ENCODE assay signal across 8 mouse cellular contexts in the genomic region with DNA sequence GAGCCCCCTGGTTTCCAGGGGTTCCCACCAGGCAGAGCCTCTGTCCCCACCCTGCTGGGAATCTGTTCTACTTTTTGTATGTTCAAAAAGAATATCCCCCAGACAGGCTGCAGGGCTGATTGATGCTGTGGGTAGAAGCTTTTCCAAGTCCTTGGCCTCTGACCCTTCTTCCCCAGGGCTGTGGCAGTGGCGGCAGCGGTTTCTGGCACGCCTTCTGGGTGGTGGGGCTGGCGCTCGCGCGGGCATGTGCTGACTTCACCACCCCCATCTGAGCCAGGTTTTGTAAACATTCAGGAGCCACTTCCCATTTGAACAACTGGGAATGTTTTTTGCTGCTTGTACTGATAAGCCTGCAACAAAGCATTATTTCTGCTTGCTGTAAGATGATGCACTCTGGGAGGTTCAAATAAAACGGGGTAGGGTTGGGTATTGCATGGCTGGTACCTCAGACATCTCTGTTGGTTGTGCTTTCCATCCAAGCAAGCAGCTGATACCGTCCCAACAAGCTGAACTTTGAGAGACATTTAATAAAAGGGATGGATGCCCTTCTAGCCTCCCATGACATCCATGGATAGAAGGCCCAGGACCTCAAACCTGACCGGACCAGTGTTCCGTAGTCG. TPM values are rescaled to one million over a fixed set of nuclear protein-coding genes. Genes with fewer than 3 reads are reported as not detected.
A peak's percentile ranks its signal among the peaks of the same experiment; 100 is the strongest.
DNase-seq lines count a peak whose midpoint lies in the region; ATAC-seq and TF ChIP-seq lines count a peak whose summit lies in the region.

No protein-coding gene starts in this region.

- no peak for TF ChIP-seq POLR2A in spleen, adult 2 months (IDR thresholded peaks at IDR 0.05; ENCODE audit: low read depth, low read length)

- peaks cover 7% of the 10 kb centered on the region for H3K36me3 ChIP-seq in spleen, adult 2 months (ENCODE audit: control insufficient read depth, insufficient read depth, low read length)
- peaks cover 11% of the 10 kb centered on the region for H3K36me3 ChIP-seq in forebrain, embryonic 12.5 days (replicated peaks)
- peaks cover 12% of the 10 kb centered on the region; the same call in 1 of the 2 replicates for H3K36me3 ChIP-seq in limb, embryonic 12.5 days
- H3K36me3 ChIP-seq in midbrain, embryonic 15.5 days (replicated peaks), result no peaks in the 10 kb centered on the region

- no peaks in the 10 kb centered on the region for H3K9me3 ChIP-seq in forebrain, embryonic 12.5 days
- H3K9me3 ChIP-seq in limb, embryonic 12.5 days, result no peaks in the 10 kb centered on the region
- H3K9me3 ChIP-seq in midbrain, embryonic 15.5 days, result no peaks in the 10 kb centered on the region

- TF ChIP-seq CTCF in spleen, adult 2 months (IDR thresholded peaks at IDR 0.05; ENCODE audit: extremely low read depth, insufficient read depth, insufficient read length, insufficient replicate concordance), result no peak

- peak overlapping the region; percentile 47; the same call in 1 of the 2 replicates for H3K27ac ChIP-seq in spleen, adult 2 months (ENCODE audit: insufficient read depth, low read length)
- peak overlapping the region; percentile 21; the same call in 1 of the 2 replicates for H3K27ac ChIP-seq in forebrain, embryonic 12.5 days
- H3K27ac ChIP-seq in limb, embryonic 12.5 days, result peak overlapping the region; percentile 56
- H3K27ac ChIP-seq in midbrain, embryonic 15.5 days, result peak overlapping the region; percentile 60

- no peak overlapping the region for H3K4me3 ChIP-seq in spleen, adult 2 months (ENCODE audit: extremely low read depth, insufficient read depth, insufficient read length)
- no peak overlapping the region for H3K4me3 ChIP-seq in forebrain, embryonic 12.5 days (replicated peaks)
- H3K4me3 ChIP-seq in limb, embryonic 12.5 days (replicated peaks), result no peak overlapping the region
- H3K4me3 ChIP-seq in midbrain, embryonic 15.5 days, result peak overlapping the region; percentile 26

- peak; percentile 27 for ATAC-seq in forebrain, embryonic 12.5 days (ENCODE audit: low FRiP score)
- peak; percentile 5; the same call in 1 of the 2 replicates for ATAC-seq in limb, embryonic 12.5 days (ENCODE audit: insufficient number of reproducible peaks, insufficient read depth, low FRiP score, low TSS enrichment, low read depth)
- peak; percentile 55 for ATAC-seq in midbrain, embryonic 15.5 days (replicated peaks)

- H3K4me2 ChIP-seq in forebrain, embryonic 12.5 days, result peak overlapping the region; percentile 36
- peak overlapping the region; percentile 40 for H3K4me2 ChIP-seq in limb, embryonic 12.5 days
- H3K4me2 ChIP-seq in midbrain, embryonic 15.5 days, result peak overlapping the region; percentile 42

- H3K9ac ChIP-seq in forebrain, embryonic 12.5 days, result peak overlapping the region; percentile 36
- no peak overlapping the region; the same call in none of the 2 replicates for H3K9ac ChIP-seq in limb, embryonic 12.5 days (replicated peaks)
- peak overlapping the region; percentile 18; the same call in 1 of the 2 replicates for H3K9ac ChIP-seq in midbrain, embryonic 15.5 days

- H3K27me3 ChIP-seq in spleen, adult 2 months (ENCODE audit: control insufficient read depth, insufficient read depth, low read length), result no peaks in the 10 kb centered on the region
- H3K27me3 ChIP-seq in forebrain, embryonic 12.5 days, result peaks cover 3% of the 10 kb centered on the region; the same call in 1 of the 2 replicates
- H3K27me3 ChIP-seq in limb, embryonic 12.5 days, result peaks cover 10% of the 10 kb centered on the region; the same call in 1 of the 2 replicates
- no peaks in the 10 kb centered on the region for H3K27me3 ChIP-seq in midbrain, embryonic 15.5 days (replicated peaks)

- peaks cover 11% of the 10 kb centered on the region; the same call in 1 of the 2 replicates for H3K4me1 ChIP-seq in spleen, adult 2 months (ENCODE audit: control insufficient read depth, insufficient read depth, insufficient read length)
- peaks cover 23% of the 10 kb centered on the region for H3K4me1 ChIP-seq in forebrain, embryonic 12.5 days
- peaks cover 30% of the 10 kb centered on the region for H3K4me1 ChIP-seq in limb, embryonic 12.5 days (replicated peaks)
- H3K4me1 ChIP-seq in midbrain, embryonic 15.5 days, result peaks cover 15% of the 10 kb centered on the region

- DNase-seq in spleen, adult 2 months (ENCODE audit: low read depth in 1 of 2, low spot score in 2 of 2), result no peak
- DNase-seq in spleen, postnatal 36 days (ENCODE audit: low spot score in 2 of 2), result no peak
- DNase-seq in right cerebral cortex, postnatal 25 days, result no peak
- DNase-seq in left cerebral cortex, adult 18-20 months (ENCODE audit: low spot score in 2 of 2), result no peak
- DNase-seq in ovary, postnatal 10 days (ENCODE audit: low spot score), result no peak

- 25% methylated on average over 12 of the region's 12 CpGs for WGBS in spleen, adult 2 months
- WGBS in forebrain, embryonic 12.5 days, result 4% methylated on average over 12 of the region's 12 CpGs
- WGBS in limb, embryonic 12.5 days, result 17% methylated on average over 12 of the region's 12 CpGs
- WGBS in midbrain, embryonic 15.5 days, result 6% methylated on average over 12 of the region's 12 CpGs

RNA-seq across cellular contexts. Expression of a gene that starts 32.8 kb away (rescaled TPM):
- 64.7 and 87.1 TPM in 2 replicates for polyA plus RNA-seq in spleen, adult 2 months (2012; rRNA removed)
- 53.5 and 54.2 TPM in 2 replicates for polyA plus RNA-seq in forebrain, embryonic 12.5 days (2016; fragmentation: Nextera tagmentation; extraction: Ambion mirVana)
- polyA plus RNA-seq in limb, embryonic 12.5 days (2016; fragmentation: Nextera tagmentation; extraction: Ambion mirVana), result 66.5 and 71.0 TPM in 2 replicates
- polyA plus RNA-seq in midbrain, embryonic 15.5 days (2015; fragmentation: Nextera tagmentation; extraction: Ambion mirVana), result 104 and 107 TPM in 2 replicates
- 10 to 100 TPM; 90.5 to 91.4 TPM for total RNA-seq in left cerebral cortex, adult 18-20 months (2021)

RNA-seq across cellular contexts. Expression of a gene that starts 33.3 kb away (rescaled TPM):
- 22.3 and 29.0 TPM in 2 replicates for polyA plus RNA-seq in spleen, adult 2 months (2012; rRNA removed)
- 23.3 and 23.7 TPM in 2 replicates for polyA plus RNA-seq in forebrain, embryonic 12.5 days (2016; fragmentation: Nextera tagmentation; extraction: Ambion mirVana)
- polyA plus RNA-seq in limb, embryonic 12.5 days (2016; fragmentation: Nextera tagmentation; extraction: Ambion mirVana), result 23.1 and 26.1 TPM in 2 replicates
- polyA plus RNA-seq in midbrain, embryonic 15.5 days (2015; fragmentation: Nextera tagmentation; extraction: Ambion mirVana), result 34.0 and 35.5 TPM in 2 replicates
- total RNA-seq in left cerebral cortex, adult 18-20 months (2021), result 10 to 100 TPM; 19.4 to 21.3 TPM

RNA-seq across cellular contexts. Expression of a gene that starts 39.1 kb away (rescaled TPM):
- 11.3 and 15.4 TPM in 2 replicates for polyA plus RNA-seq in spleen, adult 2 months (2012; rRNA removed)
- 11.9 and 14.7 TPM in 2 replicates for polyA plus RNA-seq in forebrain, embryonic 12.5 days (2016; fragmentation: Nextera tagmentation; extraction: Ambion mirVana)
- polyA plus RNA-seq in limb, embryonic 12.5 days (2016; fragmentation: Nextera tagmentation; extraction: Ambion mirVana), result 18.4 and 19.4 TPM in 2 replicates
- polyA plus RNA-seq in midbrain, embryonic 15.5 days (2015; fragmentation: Nextera tagmentation; extraction: Ambion mirVana), result 18.1 and 20.0 TPM in 2 replicates
- total RNA-seq in left cerebral cortex, adult 18-20 months (2021), result 1 to 10 TPM; 6.2 to 7.1 TPM

RNA-seq across cellular contexts. Expression of a gene that starts 39.3 kb away (rescaled TPM):
- 6.2 and 8.0 TPM in 2 replicates for polyA plus RNA-seq in spleen, adult 2 months (2012; rRNA removed)
- polyA plus RNA-seq in forebrain, embryonic 12.5 days (2016; fragmentation: Nextera tagmentation; extraction: Ambion mirVana), result 1.9 and 3.3 TPM in 2 replicates
- 4.2 and 5.1 TPM in 2 replicates for polyA plus RNA-seq in limb, embryonic 12.5 days (2016; fragmentation: Nextera tagmentation; extraction: Ambion mirVana)
- 4.4 and 5.5 TPM in 2 replicates for polyA plus RNA-seq in midbrain, embryonic 15.5 days (2015; fragmentation: Nextera tagmentation; extraction: Ambion mirVana)
- total RNA-seq in left cerebral cortex, adult 18-20 months (2021), result 1 to 10 TPM; 6.4 to 9.7 TPM

Comparison
In these comparisons a context has a peak if more than half of its experiments do, and no peak if none do; other contexts are left out.
1. ATAC-seq: peak in every context shown above with its lines; median percentile 55 in midbrain, embryonic 15.5 days; 27 in forebrain, embryonic 12.5 days; 5 in limb, embryonic 12.5 days.